Mouse (Mus musculus) megakaryocyte-erythroid progenitor cell, adult 5-6 weeks (primary cell): ENCODE data around the gene Ggcx. TPM values are rescaled to one million over a fixed set of nuclear protein-coding genes. Genes with fewer than 3 reads are reported as not detected.
"Not testable (repeated sequence)": the region's sequence is repeated elsewhere in the genome, so short reads cannot be mapped to it uniquely, and the experiment has no call there.

ENCODE experiments used
- ATAC-seq: replicated peaks from 2 replicates; pipeline ENCODE4 v1.8.0; 2016; ENCODE audit warnings: mild to moderate bottlenecking, inconsistent platforms; ENCODE audit not compliant: severe bottlenecking, poor library complexity, low FRiP score, low TSS enrichment
- total RNA-seq, 2 experiments: library from RNA; stranded (forward) in 1 of 2; stranded (reverse) in 1 of 2; fragments of 200-1000, 215-1000 nt in 1 of 2; fragments of >200 nt in 1 of 2; fragmentation: Nextera tagmentation in 1 of 2; gene quantifications; 2 replicates each; pipeline ENCODE4 v1.2.3; 2014 to 2017

The Ggcx gene
- total RNA-seq, 2 experiments from 2014 or later = 11.2 to 11.3 TPM

DNA sequence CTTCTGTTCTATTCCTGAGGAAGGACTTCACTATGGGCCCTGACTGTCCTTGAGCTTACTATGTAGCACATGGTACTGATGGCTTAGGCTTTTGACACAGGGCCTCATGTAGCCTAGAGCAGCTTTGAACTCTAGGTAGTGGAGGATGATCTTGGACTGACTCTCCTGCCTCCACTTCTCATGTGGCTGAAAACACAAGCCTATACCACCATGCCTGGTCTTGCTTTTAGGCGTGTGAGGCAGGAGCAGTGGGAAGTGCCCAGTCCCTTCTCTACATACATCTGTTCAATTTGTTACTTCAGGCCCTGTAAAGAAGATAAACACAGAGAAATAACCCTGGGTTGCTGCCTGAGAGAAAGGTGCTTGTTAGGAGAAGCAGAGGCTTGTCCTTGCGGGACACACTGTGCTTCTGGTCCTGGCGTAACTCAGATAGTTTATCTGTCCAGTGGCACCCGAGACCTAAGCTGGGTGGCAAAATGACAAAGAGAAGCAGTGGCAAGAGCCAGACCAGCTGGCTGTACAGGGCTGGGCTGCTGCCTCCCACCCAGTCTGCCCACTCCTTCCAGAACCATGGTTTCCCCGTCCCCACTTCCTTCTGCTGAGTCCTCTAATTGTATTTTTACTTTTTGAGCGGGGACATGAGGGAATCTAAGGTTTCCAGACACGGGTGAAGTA is 40.1 kb downstream of the Ggcx start:
- ATAC-seq = peak; percentile 98

DNA sequence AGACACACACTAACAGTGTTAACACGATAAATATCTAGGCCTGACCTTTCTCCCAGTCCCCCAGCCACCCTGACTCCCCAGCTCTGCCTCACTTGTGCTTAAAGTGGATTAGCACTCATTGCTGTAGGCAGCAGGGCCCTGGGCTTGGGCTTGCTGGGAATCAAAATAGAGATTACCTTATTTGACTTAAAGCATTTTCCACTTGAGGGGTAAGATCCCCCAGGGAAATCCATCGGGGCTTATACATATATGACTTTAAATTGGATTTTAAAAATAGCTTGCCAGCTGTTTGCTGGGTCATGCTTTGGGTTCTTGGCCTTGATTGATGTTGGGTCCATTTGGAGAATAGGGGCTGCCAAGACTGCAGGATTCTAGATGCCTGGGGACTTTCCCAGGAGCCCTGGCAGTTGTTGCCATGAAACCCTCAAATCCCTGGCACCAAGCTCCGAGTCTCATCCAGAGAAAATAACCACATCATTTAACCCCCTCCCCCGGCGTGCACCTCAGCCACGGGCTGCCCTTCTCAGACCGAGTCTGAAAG is 40.8 kb downstream of the Ggcx start:
- peak; percentile 23; the same call in 1 of the 2 replicates for ATAC-seq

DNA sequence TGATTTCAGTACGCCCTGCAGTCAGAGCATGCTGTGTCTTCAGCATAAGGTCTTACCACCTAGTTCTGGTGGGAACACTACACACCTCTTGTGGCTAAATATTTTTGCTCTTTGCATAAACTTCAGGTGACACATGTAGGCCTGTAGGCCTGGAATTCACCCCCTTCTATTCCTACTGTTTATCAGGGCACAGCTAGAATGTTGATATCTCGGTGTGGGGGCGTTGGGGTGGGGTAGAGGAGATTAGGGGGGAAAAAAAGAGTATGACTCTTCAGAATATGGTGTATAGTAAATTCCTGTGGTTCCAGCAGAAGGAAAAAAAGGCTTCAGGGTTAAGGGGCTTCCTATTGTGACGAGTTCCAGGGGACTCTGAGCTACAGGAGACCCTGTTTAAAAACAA is 42.5 kb downstream of the Ggcx start:
- no peak for ATAC-seq

DNA sequence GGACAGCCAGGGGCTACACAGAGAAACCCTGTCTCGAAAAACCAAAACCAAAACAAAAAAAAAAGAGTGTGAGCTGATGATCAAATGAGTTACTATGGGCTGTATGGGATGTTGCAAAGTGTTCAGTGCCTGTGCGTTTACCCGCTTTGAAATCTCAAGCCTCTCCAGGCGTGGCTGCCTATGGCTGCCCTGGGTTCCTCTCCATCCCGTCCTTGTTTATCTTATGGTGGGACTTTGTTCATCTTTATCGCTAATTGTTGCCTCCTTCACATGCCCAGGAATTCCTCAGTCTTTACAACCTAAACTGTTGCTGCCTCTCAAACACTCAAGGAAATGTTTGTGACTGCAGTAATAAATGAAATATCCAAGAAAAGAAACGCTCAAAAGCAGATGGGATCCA is 44.3 kb downstream of the Ggcx start:
- no peak for ATAC-seq

DNA sequence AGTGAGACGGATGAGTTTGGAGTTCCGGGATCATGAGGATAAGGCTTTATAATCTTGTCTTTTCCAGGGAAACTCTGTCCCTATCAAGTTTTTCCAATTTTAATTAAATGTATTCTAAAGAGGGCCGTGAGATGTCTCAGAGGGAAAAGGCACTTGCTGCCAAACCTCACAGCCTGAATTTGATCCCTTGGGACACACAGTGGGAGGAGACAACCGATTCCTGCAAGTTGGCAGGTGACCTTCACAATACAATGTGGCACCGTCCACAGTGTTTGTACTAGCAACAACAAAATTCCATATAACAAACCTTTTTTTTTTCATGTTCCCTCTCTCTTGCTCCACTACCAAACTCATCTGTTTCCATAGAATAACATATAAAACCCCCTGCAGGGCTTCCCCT is 44.8 kb downstream of the Ggcx start:
- ATAC-seq = no peak

DNA sequence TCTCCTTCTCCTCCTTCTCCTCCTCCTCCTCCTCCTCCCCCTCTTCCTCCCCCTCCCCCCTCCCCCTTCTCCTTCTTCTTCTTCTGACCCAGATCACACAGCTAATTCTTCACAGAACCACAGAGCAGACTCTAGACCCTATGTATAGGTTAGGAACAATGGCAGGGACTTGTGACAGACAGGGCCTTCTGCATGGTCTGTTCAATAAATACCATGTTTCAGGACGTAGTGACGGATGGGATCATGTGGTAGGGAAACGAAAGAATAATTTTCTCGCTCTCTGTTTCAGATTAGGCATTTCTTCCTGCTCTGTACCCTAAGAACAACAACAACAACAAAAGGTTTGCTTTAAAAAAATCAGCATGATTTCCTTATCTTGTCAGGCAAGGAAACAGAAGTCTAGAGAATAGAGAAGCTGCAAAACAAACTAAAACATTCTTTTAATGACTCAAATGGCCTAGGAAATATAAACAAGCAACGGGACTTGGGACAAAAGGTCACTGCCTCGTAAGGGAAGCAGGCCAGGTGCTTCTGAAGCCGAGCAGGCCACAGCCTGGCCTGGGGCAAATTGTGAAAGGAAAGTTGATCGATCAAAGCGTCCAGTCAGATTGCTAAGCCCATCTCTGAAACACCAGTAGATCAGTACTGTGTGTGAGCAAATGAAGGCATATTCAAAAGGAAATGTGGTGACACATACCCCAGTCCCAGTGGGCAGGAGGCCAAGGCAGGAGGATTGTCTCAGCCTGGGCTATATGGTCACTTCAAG is 46.1 kb downstream of the Ggcx start:
- ATAC-seq = no peak

DNA sequence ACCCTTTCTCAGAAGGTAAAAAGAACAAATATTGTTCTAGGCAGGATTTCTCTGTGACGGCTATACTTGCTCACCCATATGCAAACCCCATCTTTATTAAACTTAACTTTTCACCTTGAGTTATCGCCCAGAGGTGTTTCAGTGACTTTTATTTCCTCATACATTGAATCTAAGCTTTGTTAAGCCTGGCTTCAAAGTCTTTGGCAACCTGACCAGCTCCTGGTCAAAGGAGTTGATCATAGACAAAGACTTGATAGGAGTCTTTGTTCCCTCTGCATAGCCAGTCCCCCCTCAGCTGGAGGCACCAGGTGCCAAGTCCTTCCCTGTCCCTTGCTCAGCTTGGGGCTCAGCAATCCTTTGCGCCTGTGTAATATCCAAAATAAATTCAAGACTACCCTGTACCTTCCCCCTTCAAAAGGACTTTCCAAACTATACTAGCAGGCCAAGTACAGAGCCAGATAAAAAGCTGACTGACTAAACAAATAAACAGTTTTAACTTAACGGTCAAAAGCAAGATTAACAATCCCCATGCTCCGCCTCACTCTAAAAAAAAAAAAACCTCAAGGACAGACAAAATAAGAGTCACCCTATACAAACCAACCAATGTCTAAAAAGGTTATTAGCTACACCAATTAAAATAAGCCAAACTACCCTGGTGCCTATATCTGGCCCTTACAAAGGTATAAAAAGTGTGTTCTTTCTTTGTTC is 48.6 kb downstream of the Ggcx start:
- ATAC-seq = not testable (repeated sequence)

DNA sequence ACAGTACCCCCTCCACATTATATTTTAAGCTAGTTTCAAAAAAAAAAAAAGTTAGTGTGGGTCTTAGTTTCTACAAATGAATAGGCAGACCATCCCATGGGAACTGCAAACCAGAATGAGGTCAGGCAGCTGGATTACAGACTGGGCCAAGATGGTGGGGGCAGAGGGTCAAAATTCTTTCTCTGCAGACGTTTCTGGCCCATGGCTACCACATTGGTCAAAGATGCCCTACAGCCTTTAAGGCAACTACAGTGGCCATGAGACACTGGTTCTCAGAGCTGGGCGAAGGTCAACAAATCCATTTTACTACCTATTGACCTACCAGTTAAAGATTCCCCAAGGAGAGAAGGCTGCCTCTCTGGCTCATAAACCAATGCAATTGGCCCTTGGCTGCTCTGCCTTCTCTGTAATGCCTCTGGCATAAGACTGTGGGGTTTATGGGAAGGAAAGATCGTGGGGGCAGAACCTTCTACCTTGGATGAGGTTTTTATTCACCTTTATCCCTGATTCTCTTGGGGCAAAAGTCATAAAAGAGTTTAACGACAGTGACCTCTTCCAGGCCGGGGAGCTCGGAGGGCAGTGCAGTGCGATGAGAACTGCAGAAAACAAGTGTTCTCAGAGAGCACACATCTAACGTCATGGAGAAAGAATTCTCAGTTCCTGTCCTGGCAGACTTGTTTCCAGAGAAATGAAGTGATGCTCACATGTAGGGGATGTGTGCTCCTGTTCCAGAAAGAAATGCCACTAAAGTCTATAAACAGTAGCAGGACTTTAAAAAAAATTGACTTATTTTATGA is 51.5 kb downstream of the Ggcx start:
- no peak for ATAC-seq

DNA sequence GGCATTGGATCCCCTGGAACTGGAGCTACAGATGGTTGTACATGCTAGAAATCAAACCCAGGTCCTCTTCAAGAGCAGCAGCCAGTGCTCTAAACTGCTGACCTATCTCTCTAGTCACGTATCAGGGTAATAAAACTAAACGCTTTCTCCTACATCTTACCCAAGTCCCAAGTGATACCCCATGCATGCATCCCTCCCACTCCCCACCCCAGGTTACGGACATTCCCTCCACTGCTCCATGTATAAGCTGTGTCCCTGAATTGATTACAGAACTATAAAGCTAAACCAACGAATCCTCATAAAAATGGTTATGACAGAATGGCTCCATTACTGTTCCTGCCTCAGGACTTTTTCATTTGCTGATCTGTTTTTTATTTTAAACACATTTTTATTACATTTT is 52.1 kb downstream of the Ggcx start:
- ATAC-seq = no peak

DNA sequence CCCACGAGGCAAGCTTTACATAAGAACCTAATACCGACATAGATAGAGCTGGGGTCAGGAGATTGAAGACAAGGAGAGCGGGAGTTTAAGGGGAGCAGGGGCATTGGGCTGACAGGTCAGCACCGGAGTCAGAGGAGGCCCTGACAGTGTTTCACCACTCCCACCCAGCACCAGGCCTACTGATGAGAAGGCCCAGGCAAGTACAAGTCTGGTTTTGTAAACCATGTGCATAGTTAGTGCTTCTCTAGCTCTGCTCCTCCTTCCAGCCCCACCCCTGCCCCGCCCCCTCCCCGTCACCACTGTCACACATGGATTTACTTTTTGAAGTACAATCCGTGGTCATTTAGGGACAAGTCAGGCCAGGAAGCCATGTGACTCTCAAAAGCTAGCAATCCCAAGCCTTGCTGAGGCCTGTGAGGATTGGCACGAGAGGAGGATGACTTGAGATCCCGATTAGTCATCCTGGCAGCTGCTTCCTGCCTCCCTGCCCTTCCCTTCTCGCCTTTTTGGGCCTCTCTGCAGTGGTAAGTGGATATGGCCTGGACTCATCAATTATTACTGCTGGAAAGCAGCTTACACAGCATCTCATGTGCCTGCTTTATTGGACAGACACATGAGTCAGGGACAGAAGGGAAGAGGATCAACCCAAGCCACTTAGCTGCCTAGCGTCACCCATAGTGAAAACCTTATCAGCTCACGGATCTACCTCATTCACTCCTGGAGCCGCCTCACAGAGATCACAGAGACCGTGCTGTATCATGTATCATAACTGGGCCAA is 59.3 kb downstream of the Ggcx start:
- 0 out of 2 replicates have a peak, but pooled peaks have one; percentile 30 for ATAC-seq

DNA sequence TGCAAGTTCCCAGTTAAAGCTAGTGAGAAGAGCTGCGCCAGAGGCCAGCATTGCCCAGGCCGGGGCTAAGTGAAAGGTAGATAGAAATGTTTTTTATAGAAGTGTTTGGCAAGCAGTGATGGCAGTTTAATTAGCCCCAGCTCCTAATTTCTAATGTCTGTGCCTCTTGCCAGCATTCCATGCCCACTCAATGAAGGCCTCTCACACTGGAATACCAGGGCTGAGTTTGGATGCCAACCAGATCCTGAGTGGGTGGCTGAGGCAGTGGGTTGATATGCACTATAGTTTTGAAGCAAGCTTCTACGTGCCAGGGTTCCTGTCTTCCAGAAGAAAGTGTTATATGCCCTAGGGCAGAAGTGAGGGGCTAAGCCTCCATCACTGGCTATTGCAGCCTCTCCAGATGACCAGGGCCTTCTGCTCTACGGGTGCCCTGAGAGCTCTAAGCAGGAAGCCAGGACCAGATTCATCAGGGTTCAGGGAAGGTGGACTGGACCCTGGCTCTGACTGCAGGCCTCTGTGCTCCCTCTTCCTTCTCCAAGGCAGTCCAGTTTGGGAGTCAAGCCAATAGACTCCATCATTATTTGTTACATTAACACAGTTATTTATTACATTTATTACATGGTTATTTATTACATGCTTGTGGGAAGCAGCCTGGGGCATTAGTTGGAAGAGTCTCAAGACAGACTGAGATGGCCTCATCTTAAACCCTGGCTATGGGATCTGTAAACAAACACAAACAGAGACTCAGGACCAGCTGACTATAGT is 61.3 kb downstream of the Ggcx start:
- no peak for ATAC-seq

DNA sequence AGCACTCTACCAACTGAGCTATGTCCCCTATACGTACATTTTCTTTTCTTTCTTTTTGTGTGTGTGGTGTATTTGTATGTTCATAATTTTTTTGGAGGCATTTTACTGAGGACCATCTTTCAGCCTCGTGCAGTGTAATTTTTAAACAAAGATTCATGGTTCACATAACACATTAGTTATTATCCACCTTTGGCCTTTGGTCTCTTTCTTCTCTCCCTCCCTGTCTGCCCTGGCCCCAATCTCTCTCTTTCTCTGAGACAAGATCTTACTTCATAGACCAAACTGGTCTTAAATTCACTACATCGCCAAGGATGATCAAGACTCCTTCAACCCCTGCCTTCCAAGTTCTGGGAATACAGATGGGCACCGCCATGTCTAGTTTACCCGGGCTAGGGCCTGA is 62.7 kb downstream of the Ggcx start:
- no peak for ATAC-seq

DNA sequence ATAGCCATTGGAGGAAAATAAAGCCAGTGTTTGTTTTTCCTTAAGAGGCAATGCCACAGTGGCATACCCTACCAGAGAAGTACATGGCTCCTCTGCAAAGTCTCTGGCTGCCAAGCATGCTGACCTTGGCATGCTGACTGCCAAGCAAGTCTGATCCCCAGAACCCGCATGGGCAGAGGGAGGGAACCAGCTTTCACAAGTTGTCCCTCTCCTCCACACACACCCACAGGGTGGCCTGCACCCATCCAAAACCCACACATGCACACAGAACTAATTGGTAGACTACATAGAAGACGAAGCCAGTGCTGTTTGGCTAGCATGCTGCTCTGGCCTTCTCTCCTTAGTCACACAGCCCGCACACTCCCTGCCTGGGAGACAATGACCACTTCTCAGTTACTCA is 63.5 kb downstream of the Ggcx start:
- ATAC-seq = no peak

DNA sequence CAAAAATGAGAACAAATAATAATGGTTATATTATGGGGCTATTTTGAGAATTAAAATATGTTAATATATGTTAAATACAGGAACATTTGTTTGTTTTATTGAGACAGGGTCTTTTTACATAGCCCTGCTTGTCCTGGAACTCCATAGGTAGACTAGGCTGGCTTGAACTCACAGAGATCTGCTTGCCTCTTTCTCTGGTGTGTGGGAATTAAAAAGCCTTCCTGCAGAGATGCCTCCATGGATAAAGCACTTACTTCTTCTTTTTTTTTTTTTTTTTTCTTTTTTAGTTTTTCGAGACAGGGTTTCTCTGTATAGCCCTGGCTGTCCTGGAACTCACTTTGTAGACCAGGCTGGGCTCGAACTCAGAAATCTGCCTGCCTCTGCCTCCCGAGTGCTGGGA is 64.6 kb downstream of the Ggcx start:
- ATAC-seq = not testable (repeated sequence)

DNA sequence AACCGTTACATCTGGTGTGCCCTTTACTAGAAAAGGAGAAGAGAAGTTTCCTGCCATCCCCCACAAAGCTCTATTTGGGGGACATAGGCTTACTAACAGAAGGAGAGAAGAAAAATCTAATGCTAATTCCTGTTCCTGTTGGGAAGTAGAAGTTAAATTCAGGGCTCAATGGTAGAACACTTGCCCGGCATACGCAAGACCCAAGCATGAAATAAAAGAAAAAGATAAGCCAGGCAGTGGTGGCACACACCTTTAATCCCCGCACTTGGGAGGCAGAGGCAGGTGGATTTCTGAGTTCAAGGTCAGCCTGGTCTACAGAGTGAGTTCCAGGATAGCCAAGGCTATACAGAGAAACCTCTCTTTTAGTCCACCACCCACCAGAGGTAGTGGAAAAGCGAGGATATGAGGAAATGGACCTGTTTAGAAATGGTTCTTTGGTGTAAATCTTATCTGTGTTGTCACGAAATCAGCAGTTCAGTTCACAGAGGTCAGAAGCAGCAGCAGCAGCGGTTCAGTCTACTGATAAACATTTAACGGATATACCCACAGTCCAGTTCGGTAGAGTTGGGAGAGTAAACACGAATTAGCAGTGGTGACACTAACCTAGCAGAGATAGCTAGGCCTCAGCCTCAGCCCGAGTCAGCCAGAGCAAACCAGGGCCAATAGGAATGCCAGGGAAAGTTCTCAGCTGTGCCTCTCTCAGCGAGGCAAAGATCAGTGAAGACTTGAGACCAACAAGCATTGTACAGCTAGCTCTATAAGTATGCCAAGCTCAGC is 65.7 kb downstream of the Ggcx start:
- ATAC-seq = peak; percentile 59

DNA sequence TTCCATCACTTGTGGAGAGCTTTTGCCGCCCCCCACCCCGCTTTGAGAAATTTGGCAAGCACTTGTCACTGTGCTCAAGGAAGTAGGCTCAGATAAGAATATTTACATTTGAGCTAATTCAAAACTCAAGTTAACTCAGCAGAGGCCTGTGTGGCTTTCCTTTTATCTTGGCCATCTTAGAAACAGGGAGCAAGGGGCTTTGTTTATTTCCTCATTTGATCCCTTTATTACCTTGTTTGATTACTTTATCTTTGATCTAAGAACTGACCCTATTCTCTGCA is 66.3 kb downstream of the Ggcx start:
- ATAC-seq = peak; percentile 47
